Mouse (Mus musculus) naive thymus-derived CD4-positive, alpha-beta T cell, adult 2 months (primary cell): Measurements from ENCODE around the gene Lsm14a.

Experiments
- DNase-seq: peaks from one replicate; pipeline ENCODE4 v3.0.0-alpha.2; 2011; ENCODE audit warnings: low read depth

Lsm14a gene

DNA sequence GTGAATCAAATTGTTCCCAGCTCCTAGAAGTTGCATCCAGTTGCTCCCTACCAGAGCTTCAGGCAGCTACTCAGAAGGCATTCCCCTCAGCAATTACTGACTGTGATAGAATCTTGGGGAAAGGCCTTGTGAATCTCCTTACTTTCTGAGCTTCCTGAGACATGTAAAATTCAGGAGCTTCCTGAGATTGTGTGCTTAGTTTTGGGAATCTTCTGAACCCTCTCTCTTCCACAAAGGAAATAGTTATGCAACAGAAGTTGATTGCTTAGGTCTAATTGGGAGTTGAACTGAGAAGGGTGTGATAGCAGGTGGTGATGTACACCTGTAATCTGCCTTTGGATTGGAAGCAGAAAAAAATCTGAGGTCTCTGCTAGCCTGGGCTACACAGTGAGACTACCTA, at the start of gene Lsm14a:
TSS of gene Lsm14a (minus strand) at position 101 of the 400 bp plus-strand sequence.
- DNase-seq, result no peak

DNA sequence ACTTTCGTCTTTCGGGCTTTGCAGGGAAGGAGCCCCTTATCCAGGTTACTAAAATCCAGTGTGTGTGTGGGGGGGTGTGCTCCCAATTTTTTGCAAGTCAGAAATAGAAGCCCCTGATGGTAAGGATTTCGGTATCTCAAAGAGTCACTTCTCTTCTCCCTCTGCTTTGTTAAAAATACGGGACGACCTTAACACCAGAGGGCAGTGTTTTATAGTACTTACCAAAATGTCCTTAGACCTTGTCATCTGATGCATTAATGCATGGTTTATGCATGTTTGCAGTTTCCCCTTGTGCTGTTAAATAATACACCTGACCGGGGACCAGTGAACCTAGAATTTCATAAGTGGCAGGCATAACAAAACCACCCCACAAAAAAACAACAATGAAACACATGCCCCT, 45.8 kb upstream of the Lsm14a start:
- DNase-seq, result no peak

DNA sequence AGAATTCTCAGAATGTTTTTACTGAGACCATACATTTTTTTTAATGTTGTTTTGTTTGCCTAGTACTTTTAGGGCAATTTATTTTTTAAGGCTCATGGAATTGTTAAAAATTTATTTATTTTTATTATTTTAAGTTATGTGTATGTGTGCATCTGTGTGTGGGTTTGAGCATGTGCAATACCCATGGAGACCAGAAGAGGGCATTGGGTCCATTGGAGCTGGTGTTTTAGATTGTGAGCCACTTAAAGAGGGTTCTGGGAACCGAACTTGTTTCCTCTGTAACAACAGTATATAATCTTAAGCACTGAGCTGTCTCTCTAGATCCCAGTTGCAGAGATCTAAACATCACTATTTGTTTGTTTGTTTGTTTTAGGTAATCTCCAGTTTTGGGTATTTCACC, 40.5 kb upstream of the Lsm14a start:
- DNase-seq, result no peak

DNA sequence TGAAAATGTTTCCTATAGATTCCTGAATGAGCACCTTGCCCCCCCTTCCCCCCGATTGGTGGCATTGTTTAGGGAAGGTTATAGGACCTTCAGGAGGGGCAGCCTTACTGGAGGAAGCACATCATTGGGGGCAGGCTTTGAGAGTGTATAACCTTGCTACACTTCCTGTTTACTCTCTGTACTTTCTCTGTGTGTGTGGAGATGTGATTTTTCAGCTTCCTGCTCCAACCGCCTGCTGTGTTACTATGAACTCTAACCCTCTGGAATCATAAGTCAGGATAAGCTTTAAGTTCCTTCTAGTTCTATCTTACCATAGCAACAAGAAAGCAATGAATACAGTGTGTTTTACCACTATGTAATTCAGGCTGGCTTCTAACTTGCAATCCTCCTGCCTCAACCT, 28.1 kb upstream of the Lsm14a start:
- DNase-seq, result no peak

DNA sequence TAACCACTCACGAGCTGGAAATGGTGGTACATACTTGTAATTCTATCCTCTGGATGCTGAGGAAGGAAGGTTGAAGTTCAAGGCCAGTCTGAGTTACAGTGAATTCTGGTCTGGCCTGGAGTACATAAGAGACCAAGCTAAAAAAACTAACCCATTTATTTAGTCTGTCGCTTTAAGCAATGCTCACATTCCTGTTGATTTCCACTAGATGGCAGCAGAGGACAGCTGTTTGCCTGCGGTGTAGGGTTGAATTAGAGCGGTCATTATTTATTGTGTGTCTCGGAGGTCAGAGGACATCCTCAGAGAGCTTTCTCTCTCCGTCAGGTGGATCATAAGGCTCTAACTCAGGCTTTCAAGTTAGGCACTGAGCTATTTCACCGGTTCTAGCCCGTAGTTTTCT, 14.4 kb upstream of the Lsm14a start:
- peak; percentile 75 for DNase-seq

DNA sequence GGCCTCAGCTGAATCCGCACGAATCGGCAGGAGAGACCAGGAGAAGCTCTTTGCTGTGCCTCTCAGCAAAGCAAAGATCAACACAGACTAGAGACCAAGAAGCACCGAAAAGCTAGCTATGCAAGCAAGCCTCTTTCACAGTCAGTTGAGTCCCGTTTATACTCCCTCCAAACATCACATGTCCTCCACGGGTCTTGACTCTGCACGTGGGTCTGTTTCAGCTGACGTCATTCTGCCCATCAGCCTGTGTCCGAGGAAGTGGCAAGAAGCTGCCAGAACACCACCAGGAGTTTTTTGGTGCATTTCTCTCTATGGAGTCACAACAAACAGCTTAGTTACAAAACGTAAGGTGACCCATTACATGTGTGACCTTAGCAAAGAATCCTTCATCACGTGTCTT, 10.8 kb upstream of the Lsm14a start:
- DNase-seq, result no peak

DNA sequence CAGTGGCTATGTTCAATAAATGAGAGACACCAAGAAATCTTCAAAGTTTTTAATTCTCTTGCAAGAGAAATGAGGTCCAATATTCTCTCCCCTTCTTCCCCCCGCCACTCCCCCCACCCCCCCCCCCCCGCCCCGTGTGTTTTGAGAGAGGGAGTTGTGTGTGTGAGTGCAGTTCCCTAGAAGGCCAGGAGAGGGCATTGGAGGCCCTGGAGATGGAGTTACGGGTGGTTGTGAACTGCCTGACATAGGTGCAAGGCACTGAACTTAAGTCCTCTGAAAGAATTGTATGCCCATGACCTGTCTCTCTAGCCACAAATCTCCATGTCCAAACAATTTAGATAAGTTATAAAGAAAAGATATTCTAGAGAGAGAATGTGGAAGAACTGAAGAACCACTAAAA, 7.0 kb upstream of the Lsm14a start:
- peak; percentile 52 for DNase-seq

DNA sequence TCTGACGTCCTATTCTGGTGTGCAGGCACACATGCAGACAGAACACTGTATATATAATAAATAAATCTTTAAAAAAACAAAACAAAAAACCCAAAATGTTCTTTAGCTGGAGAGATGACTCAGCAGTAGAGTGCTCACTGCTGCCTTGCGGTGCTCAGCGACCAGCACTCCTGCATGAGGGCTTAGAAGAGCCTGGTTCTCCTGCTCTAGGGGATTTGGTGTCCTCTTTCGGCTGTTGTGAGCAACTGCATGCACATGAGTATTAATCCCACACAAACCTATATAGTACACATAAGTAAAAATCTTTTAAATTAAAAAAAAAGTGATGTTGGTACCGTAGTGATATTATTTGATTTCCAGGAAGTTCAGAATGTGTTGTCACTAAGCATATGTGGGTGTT, 5.7 kb upstream of the Lsm14a start:
- DNase-seq, result no peak

DNA sequence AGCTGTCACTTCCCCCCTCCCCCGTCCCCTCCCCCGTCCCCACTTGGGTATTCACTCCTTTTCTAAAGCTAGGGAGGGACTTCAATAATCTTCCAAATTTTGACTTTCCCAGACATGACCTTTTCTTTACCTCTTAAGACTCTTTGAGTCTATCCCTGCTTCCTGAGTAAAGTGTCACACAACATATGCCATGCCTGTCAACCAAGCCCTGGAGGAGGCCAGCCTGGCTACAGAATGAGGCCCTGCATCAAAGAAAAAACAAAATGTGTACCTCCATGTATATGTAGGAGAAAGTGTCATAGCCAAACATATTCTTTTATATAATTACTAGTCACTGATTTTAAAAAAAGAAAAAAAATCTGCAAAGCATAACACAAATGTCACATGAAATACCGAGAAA, 3.7 kb upstream of the Lsm14a start:
- DNase-seq, result no peak

DNA sequence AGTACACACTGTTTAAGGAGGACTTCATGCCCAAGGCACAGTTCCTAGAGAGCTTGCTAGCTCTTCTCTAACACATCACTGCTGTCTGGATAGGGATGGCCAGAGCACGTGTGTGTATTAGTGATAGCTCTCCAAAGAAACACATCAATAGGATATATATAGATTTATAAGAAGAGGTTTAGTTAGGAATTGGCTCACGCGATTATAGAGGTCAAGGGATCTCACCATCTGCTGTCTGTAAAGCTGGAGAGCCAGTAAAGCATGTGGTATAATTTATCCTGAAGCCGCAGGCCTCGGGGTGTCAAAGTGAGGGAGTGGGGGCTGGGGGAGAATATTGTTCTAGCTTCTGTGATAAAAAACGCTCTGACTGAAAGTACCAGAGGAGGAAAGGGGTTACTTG, 2.6 kb upstream of the Lsm14a start:
- no peak for DNase-seq

DNA sequence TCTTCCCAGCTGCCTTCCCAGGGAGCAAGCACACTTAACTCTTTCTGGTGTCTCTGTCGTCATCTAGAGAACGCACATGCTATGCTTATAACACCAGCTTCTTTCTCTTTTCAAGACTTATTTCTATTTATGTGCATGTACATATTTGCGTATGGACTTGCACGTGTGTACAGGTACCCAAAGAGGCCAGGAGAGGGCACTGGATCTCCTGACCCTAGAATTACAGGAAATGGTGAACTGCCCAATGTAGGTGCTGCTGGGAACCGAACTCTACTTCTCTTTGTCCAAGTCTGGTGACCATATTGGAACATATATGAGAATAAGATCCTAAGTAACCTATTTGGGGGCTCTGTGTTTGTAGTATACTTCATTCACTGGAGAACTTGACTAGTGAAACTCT, 1.5 kb upstream of the Lsm14a start:
- DNase-seq, result no peak

DNA sequence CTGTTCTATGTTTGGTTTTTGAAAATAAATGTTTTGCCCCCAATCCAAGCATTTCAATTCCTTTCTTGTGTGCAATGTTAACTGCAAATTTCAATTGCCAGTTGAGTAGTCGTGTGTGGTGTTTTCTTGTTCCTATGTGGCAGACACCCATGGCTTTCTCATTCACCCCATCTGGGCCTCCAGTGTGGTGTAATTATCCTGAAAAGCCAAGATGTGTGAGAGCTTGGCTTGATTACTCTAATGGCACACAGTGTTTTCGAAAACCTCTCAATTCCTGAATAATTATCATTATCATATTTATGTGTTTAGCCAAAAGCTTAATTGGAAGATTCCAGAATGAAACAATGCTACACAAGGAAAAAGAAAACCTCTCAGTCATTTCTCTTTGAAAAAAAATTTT, 976 bp upstream of the Lsm14a start:
- DNase-seq, result no peak

DNA sequence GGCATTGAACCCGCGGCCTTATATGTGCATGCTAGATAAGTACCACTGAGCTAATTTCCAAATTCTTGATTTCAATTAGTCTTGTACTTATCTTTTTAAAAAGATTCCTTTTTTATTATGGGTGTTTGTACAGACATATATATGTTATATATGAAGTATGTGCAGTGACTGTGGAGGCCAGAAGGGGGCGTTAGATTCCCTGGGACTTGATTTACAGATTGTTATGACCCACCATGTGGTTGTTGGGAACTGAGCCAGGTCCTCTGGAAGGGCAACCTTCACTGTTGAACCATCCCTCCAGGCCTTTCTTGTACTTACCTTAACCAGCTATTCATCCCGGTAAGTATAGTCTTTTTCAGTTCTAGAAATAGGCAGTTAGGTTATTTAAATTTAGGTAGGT, 780 bp downstream of the Lsm14a start:
- DNase-seq, result peak; percentile 50

DNA sequence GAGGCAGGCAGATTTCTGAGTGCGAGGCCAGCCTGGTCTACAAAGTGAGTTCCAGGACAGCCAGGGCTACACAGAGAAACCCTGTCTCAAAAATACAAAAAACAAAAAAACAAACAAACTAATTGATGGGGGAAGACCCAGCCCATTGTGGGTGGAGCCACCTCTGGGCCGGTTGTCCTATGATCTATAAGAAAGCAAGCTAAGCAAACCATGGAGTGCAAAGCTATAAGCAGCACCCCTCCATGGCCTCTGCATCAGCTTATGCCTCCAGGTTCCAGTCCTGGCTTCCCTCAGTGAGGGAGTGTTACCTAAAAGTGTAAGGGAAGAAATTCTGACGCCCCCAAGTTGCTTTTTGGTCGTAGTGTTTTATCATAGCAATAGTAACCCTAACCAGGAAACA, 1.4 kb downstream of the Lsm14a start:
- no peak for DNase-seq

DNA sequence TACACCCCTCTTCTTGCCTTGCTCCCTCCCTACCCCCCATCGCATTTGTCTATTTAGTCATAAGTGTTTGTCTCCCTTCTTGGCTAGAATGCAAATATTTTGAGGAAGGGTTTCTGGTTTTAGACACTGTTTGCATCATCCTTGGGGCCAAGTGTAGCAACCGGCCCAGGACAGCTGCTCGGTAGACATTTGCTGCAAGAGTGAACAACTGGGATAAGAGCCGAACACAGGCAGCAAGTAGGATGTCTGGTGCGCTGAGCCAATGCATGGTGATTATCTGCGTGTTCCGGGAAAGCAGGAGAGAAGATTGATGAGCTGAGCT, 2.3 kb downstream of the Lsm14a start:
- no peak for DNase-seq

DNA sequence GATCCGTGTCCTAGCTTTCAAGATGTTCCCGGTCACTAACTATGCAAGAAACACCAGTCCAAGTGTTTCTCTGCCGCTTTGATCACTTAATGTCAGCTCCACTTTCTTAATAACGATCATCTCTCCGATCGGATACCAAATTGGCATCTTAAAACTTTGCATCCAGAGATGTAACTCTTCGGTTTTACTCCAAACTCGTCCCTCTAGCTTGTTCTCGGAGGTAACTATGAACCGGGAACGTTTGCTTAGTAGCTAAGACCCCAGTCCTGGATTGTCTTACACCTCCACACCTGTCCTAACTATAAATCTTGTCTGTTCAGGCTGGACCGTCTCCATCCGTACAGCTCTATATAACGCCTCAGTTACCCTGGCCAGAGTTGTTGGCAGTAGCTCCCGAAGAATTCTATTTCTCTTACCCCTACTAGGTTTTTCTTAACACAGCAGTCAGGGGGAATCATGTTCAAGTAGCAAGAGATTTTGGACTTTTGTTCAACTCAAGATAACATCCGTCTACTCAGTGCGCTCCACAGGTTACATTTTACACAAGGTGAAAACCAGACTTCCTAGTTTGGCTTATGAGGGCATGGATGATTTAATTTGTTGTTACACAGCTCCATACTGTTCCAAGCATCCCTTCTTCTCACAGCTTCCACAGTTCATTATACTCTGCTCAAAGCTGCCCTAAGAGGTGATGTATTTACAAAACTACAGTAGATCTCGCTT, 2.8 kb downstream of the Lsm14a start:
- DNase-seq, result no peak

DNA sequence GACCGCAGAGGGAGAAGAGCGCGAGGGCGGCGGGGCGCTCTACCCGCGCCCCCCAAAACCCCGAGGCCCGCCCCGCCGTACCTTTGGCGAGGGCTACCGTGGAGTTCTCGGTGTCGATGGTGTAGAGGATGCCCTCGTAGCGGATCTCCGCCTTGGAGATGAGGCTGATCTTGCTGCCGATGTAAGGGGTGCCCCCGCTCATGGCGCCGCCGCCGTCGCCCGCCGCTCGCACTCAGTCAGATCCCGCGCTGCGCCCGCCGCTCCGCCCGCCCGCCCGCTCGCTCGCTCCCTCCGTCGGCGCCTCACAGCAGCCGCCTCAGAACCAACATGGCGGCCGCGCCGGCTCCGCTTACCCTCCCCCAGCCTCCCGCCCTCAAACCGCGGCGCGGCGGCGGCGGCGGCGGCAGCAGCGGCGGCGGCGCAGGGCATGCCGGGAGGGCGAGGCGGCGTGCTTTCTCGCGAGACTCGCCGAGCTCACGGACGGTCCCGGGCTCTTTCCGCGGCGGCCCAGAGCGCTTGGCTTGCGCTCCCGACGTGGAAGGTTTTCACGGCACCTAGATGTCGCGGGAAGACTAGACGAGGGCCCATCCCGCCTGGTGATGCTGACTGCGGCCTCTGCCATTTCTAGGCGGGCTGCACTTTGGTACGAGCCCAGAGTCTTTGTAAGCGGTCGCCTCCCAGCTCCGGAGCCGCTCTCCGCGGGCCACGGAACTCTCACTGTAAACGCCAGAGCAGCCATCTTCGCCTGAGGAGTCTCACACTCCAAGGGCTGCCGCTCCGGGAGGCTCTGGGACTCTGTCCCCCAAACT, 3.6 kb downstream of the Lsm14a start:
- peak; percentile 95 for DNase-seq

DNA sequence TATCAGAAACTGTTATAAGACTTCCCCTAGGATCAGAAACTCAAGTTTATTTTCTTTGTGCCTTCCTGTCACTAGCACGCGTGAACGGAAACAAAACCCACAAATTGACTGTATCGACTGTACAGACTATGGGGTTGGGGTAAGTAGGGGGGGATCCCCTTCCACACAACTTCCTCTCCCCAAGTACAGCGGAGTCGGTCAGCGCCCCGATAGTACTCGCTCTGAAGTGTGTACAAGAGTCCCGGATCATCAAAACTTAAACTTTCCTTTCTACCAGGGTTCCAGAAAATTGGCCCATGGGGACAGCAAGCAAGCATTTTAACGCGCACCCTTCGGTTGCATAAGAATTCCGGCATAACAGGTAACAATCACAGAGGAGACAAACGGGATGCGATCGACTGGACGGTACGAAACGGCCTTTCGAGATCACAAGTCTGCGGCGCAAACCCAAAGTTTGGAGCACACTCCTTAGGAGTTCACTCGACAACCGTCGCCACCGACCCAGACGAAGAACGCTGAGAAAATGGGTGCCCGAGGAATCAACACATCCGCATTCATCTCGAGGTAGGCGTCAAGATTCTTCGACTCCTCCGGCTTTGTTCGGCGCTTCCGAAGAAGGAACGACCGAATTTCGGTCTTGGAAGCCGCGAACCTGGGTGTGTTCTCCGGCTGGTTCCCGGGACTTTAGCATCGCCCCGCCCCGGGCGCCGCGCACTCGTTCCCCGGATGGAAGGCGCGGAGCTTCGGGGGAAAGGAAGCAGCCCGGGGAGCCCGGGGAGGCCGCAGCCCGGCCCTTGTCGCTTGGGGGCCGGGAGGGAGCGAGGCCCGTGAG, 4.5 kb downstream of the Lsm14a start:
- peak; percentile 86 for DNase-seq

DNA sequence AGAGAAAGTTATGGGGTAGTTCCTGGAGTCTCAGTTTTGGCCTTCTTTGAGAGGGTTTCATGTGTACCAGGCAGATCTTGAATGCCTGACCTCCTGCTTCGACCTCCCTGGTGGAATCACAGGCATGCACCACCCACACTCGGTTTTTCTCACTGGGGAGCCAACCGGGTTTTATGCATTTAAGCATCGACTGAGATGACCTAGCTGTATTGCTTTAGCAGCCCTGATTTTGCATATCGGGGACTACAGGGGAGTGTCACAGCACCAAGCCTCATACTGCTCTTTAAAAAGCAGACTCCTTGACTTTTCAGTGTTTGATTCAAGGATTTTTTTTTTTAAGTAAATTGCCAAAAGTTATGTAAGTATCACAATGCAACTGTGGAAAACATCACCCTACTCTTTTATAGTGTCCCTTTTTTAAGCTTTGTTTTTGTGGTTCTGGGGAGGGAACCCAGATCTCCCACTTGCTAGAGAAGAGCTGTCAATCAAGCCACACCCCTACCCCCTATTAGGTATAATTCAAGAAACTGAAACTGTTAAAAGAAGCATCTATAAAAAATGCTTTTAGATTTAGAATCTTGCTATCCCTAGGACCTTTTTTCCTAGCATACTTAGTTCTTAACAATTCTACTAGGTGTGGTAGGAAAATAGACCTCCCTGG, 5.2 kb downstream of the Lsm14a start:
- no peak for DNase-seq

DNA sequence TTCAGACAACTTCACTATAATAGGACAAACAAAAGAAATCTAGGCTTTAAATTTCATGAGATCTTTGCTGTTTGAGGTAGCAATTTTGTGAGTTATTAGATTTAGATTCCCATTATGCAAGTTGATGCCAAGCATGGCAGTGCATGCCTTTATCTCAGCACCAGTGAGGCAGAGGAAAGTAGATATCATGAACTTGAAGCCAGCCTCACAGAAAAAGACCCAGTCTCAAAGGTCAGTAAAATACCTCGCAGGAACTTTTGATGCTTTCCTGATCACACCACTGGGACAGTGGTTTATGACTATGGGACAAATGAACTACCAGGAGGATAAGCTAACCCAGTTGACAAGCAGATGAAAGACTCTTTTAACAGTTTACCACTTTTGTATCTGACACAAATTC, 10.3 kb downstream of the Lsm14a start:
- DNase-seq, result no peak

DNA sequence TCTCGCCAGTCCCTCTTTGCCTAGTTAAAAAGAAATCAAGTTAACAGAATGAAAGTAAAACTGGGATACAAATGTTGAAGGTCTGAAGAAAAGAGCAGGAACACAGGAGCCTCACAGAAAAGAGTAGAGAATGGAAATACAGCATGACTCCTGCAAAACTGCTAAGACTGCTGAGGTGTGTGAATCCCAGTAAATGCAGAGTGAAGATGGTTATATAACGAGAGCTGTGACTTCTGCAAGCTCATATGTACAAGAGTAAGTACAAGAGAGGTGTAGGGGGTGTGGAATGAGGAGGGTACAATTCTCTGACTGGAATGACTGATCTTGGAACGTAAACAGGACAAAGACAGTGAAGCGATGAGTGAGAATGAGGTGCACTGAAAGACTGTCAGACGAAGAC, 11.4 kb downstream of the Lsm14a start:
- DNase-seq, result no peak

DNA sequence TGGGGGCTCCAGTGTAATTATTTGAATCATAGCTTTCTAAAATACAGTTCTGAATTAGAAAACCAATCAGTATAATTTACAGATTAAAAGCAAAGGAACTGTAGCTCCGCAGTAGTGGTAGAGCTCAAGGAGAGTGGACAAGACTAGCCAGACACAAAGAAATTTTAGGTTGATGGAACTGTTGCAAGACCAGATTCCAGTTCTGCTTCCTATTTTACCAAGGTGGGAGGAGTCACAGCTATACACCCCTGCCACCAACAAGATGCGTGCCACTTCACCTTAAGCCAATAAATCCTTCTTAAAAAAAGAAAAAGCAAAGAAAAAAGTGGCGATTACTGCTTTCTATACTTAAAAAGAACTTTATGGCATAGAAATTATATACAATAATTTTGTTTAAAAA, 12.8 kb downstream of the Lsm14a start:
- DNase-seq, result no peak

DNA sequence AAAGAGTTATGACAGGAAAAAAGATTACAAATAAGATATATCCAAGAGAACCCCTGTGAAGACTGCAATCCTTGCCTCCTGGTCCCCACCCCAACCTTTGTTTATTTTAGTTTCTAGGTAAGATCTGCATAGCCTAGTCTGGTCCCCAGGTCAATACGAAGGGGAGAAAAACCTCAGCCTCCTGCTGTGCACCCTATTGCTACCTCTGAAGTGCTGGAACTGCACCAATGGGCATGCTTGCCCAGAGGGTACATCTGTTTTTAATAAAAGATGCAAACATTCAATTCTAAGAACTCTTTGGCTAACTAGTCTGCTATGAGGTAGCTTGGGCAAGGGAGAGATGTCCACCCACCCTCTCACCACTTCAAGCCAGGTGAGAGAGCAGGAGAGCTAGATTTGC, 19.2 kb downstream of the Lsm14a start:
- DNase-seq, result no peak
